Mouse (Mus musculus) G1E (cell line): ENCODE measurements around the gene Arfgap3. TPM values are rescaled to one million over a fixed set of nuclear protein-coding genes. Genes with fewer than 3 reads are reported as not detected.

Source experiments
- ATAC-seq: 2 replicates; pipeline ENCODE4 v1.8.0; 2016; ENCODE audit warnings: mild to moderate bottlenecking; ENCODE audit not compliant: insufficient number of reproducible peaks, poor library complexity, low FRiP score, severe bottlenecking; ENCODE audit errors: extremely low read depth
- DNase-seq: peaks from one replicate; pipeline ENCODE4 v3.0.0; 2012; ENCODE audit warnings: low spot score
- H3K27me3 ChIP-seq: 2 replicates; pipeline ENCODE4 v1.6.1; 2012; ENCODE audit warnings: mild to moderate bottlenecking, low read length, inconsistent platforms; ENCODE audit not compliant: insufficient read depth
- H3K36me3 ChIP-seq: replicated peaks from 2 replicates; pipeline ENCODE3; 2012; ENCODE audit warnings: mild to moderate bottlenecking, inconsistent platforms
- H3K4me1 ChIP-seq: 2 replicates; pipeline ENCODE4 v1.6.1; 2012; ENCODE audit warnings: low read depth, low read length, inconsistent platforms, mixed read lengths; ENCODE audit not compliant: insufficient read depth
- H3K4me3 ChIP-seq: 2 replicates; pipeline ENCODE4 v1.5.1; 2012; ENCODE audit warnings: low read depth, mild to moderate bottlenecking, inconsistent platforms, low read length, moderate library complexity, mixed read lengths
- H3K9me3 ChIP-seq: replicated peaks from 2 replicates; pipeline ENCODE4 v1.6.1; 2012; ENCODE audit warnings: inconsistent platforms
- CTCF ChIP-seq: IDR thresholded peaks from 2 replicates; pipeline ENCODE4 v1.5.1; 2012; ENCODE audit warnings: low read depth, low read length, inconsistent platforms, mixed read lengths
- GATA1 ChIP-seq: IDR thresholded peaks from 2 replicates; pipeline ENCODE4 v1.6.1; 2012; ENCODE audit warnings: borderline replicate concordance, low read length, inconsistent platforms, mixed read lengths
- GATA2 ChIP-seq: IDR thresholded peaks from 2 replicates; pipeline ENCODE4 v1.6.1; 2012; ENCODE audit warnings: low read depth, low read length, inconsistent platforms, borderline replicate concordance
- POLR2AphosphoS5 ChIP-seq: IDR thresholded peaks from 2 replicates; pipeline ENCODE4 v1.6.1; 2012; ENCODE audit warnings: low read depth, low read length, inconsistent platforms; ENCODE audit not compliant: insufficient replicate concordance
- TAL1 ChIP-seq: conservative IDR thresholded peaks from 2 replicates; pipeline ENCODE4 v1.6.1; 2012; ENCODE audit warnings: low read depth, low read length, inconsistent platforms, mixed read lengths
- polyA plus RNA-seq: library from polyadenylated mRNA; stranded (reverse); fragments of >175 nt; gene quantifications from 2 replicates; pipeline ENCODE4 v1.2.3, GENCODE M21; 2012
- total RNA-seq, 2 experiments: library from RNA; stranded (forward) in 1 of 2; stranded (reverse) in 1 of 2; fragments of 200-1000 nt in 1 of 2; fragments of >200 nt in 1 of 2; fragmentation: Nextera tagmentation in 1 of 2; gene quantifications; 2 replicates each; pipeline ENCODE4 v1.2.3; 2014 to 2017

Gene Arfgap3
- total and polyA plus RNA-seq, 3 experiments: 8.4 to 47.0 (median 39.7) TPM

GRCm38 (mm10) chr15:83306181-83306580 lies 43.9 kb downstream of the Arfgap3 start:
- Histone ChIP-seq H3K4me3 (no peak overlapping the region), H3K4me1 (peaks cover 3% of the 10 kb centered on the region; the same call in 1 of the 2 replicates), H3K36me3 (peaks cover 76% of the 10 kb centered on the region), H3K27me3 (no peaks in the 10 kb centered on the region), H3K9me3 (no peaks in the 10 kb centered on the region)
- no peak for DNase-seq
- TF ChIP-seq CTCF (no peak), TAL1 (no peak), POLR2AphosphoS5 (no peak), GATA2 (no peak), GATA1 (no peak)
- no peak for ATAC-seq

- H3K9me3 ChIP-seq: no peaks in the 10 kb centered on the region
- TF ChIP-seq CTCF (no peak), TAL1 (no peak), GATA2 (no peak)
- DNase-seq: no peak
- ATAC-seq: no peak
- H3K36me3 ChIP-seq: peaks cover 80% of the 10 kb centered on the region
- no peak overlapping the region for H3K4me3 ChIP-seq
- no peaks in the 10 kb centered on the region for H3K27me3 ChIP-seq
- H3K4me1 ChIP-seq: peaks cover 6% of the 10 kb centered on the region; the same call in 1 of the 2 replicates
Measured at GRCm38 (mm10) chr15:83305192-83305921, 44.7 kb downstream of the Arfgap3 start.

- Histone ChIP-seq H3K4me1 (peaks cover 9% of the 10 kb centered on the region; the same call in 1 of the 2 replicates), H3K9me3 (no peaks in the 10 kb centered on the region), H3K27me3 (no peaks in the 10 kb centered on the region), H3K4me3 (no peak overlapping the region), H3K36me3 (peaks cover 80% of the 10 kb centered on the region)
- DNase-seq: no peak
- ATAC-seq: no peak
- TF ChIP-seq GATA2 (no peak), GATA1 (no peak), CTCF (no peak), POLR2AphosphoS5 (no peak), TAL1 (no peak)
Measured at GRCm38 (mm10) chr15:83304804-83305191, 45.2 kb downstream of the Arfgap3 start.

GRCm38 (mm10) chr15:83303656-83304484 lies 46.2 kb downstream of the Arfgap3 start:
- ATAC-seq: no peak

GRCm38 (mm10) chr15:83299916-83300582 lies 50.0 kb downstream of the Arfgap3 start:
- no peak for ATAC-seq
- Histone ChIP-seq H3K27me3 (no peaks in the 10 kb centered on the region), H3K9me3 (no peaks in the 10 kb centered on the region), H3K4me3 (no peak overlapping the region), H3K36me3 (peaks cover 56% of the 10 kb centered on the region), H3K4me1 (peaks cover 9% of the 10 kb centered on the region; the same call in 1 of the 2 replicates)
- no peak for DNase-seq
- no peak for TF ChIP-seq GATA2
- TF ChIP-seq POLR2AphosphoS5: no peak
- TF ChIP-seq CTCF: no peak
- TF ChIP-seq GATA1: no peak
- TF ChIP-seq TAL1: no peak

More at GRCm38 (mm10) chr15:83303656-83304484, 46.2 kb downstream of the Arfgap3 start:
- H3K4me3 ChIP-seq: no peak overlapping the region
- no peaks in the 10 kb centered on the region for H3K9me3 ChIP-seq
- peak; percentile 19 for DNase-seq
- H3K4me1 ChIP-seq: peaks cover 9% of the 10 kb centered on the region; the same call in 1 of the 2 replicates
- peaks cover 86% of the 10 kb centered on the region for H3K36me3 ChIP-seq
- no peak for TF ChIP-seq POLR2AphosphoS5
- TF ChIP-seq TAL1: no peak
- TF ChIP-seq CTCF: no peak
- no peak for TF ChIP-seq GATA1
- no peak for TF ChIP-seq GATA2
- no peaks in the 10 kb centered on the region for H3K27me3 ChIP-seq
